ENCODE assay signal across 26 mouse cellular contexts in the genomic region with DNA sequence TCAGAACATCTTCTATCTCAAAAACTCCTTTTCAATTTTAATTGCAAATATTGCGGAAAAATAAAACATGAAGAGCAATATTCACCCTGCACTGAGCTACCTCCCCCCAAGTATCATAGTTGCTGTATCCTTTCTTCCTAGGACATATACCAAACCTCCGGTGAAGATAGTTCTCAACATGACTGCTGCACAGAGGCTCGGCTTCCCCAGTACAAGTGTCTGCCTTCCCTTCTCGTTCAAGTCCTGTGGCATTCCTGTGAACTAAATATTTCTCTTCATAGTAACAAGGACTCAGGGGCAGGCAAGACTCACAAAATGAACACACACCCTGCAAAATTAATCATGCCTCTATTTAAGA. TPM values are rescaled to one million over a fixed set of nuclear protein-coding genes. Genes with fewer than 3 reads are reported as not detected.
"Had no signal": no experiment of that assay in that cellular context is flagged by ENCODE, and none has a peak within 500 bp of the region (broad histone marks: within the 10 kb centered on the region; RNA-seq: fewer than 3 reads in every experiment).

No protein-coding gene starts in this region.

- H3K36me3 ChIP-seq: heart, embryonic 10.5 days; heart, embryonic 12.5 days; hindbrain, embryonic 10.5 days; hindbrain, embryonic 12.5 days; intestine, embryonic 15.5 days; limb, embryonic 10.5 days; limb, embryonic 12.5 days had no signal

- H3K4me1 ChIP-seq: heart, embryonic 10.5 days; heart, embryonic 12.5 days; hindbrain, embryonic 10.5 days; hindbrain, embryonic 12.5 days; intestine, embryonic 15.5 days; limb, embryonic 10.5 days; limb, embryonic 12.5 days had no signal

- DNase-seq: gastrocnemius, adult 2 months; gastrocnemius, postnatal 10 days; gastrocnemius, postnatal 25 days; heart, adult 18-20 months; heart, postnatal 10 days; heart, postnatal 4 days; kidney, adult 18-20 months; kidney, adult 8-10 months; kidney, postnatal 25 days had no signal

- H3K9ac ChIP-seq: heart, embryonic 12.5 days; hindbrain, embryonic 12.5 days; hindbrain, embryonic 14.5 days; intestine, embryonic 15.5 days; limb, embryonic 12.5 days had no signal

- H3K4me3 ChIP-seq: gastrocnemius, adult 2 months; heart, embryonic 10.5 days; heart, embryonic 12.5 days; hindbrain, embryonic 10.5 days; hindbrain, embryonic 12.5 days; intestine, embryonic 15.5 days; layer of hippocampus, adult 2 months; left cerebral cortex, adult 2 months; limb, embryonic 10.5 days; limb, embryonic 12.5 days had no signal

- H3K4me2 ChIP-seq: heart, embryonic 12.5 days; hindbrain, embryonic 12.5 days; hindbrain, embryonic 14.5 days; intestine, embryonic 15.5 days; limb, embryonic 12.5 days had no signal

- H3K27ac ChIP-seq: gastrocnemius, adult 2 months; heart, embryonic 10.5 days; hindbrain, embryonic 10.5 days; hindbrain, embryonic 12.5 days; hindbrain, embryonic 14.5 days; intestine, embryonic 15.5 days; layer of hippocampus, adult 2 months; left cerebral cortex, adult 2 months; limb, embryonic 10.5 days; limb, embryonic 12.5 days had no signal

- H3K27me3 ChIP-seq: heart, embryonic 12.5 days; hindbrain, embryonic 12.5 days; intestine, embryonic 15.5 days; limb, embryonic 12.5 days had no signal

- H3K9me3 ChIP-seq: heart, embryonic 10.5 days; heart, embryonic 12.5 days; hindbrain, embryonic 10.5 days; hindbrain, embryonic 12.5 days; intestine, embryonic 15.5 days; limb, embryonic 10.5 days; limb, embryonic 12.5 days had no signal

- ATAC-seq: forebrain, embryonic 16.5 days; hindbrain, embryonic 16.5 days; inflammation-experienced regulatory T-cells, adult 6 months; intestine, embryonic 15.5 days had no signal

RNA-seq across cellular contexts. Expression of a gene that starts 16.0 kb away (rescaled TPM):
- polyA plus RNA-seq: forebrain, embryonic 16.5 days; heart, embryonic 10.5 days; heart, embryonic 12.5 days; heart, embryonic 14.5 days; heart, embryonic 16.5 days; hindbrain, embryonic 10.5 days; hindbrain, embryonic 12.5 days; hindbrain, embryonic 16.5 days; inflammation-experienced regulatory T-cells, adult 6 months; kidney, embryonic 14.5 days; kidney, embryonic 16.5 days; limb, embryonic 10.5 days; limb, embryonic 12.5 days had no signal
